Mouse (Mus musculus) limb, embryonic 12.5 days (tissue): ENCODE results near the gene C130032M10Rik. TPM values are rescaled to one million over a fixed set of nuclear protein-coding genes. Genes with fewer than 3 reads are reported as not detected.

ENCODE experiments used
- ATAC-seq: fragments of 200-750 bp; cut with Nextera tagmentation; 2 replicates; pipeline ENCODE4 v1.8.0; 2017; ENCODE audit warnings: low read depth, moderate TSS enrichment; ENCODE audit not compliant: insufficient number of reproducible peaks, insufficient read depth, low FRiP score, low TSS enrichment
- H3K27ac ChIP-seq: fragments of 300-500 bp; sonication (generic); 2 replicates; pipeline ENCODE4 v1.5.1; 2016; ENCODE audit warnings: mild to moderate bottlenecking, moderate library complexity
- H3K27me3 ChIP-seq: fragments of 300-500 bp; sonication (generic); 2 replicates; pipeline ENCODE4 v1.6.1; 2016; ENCODE audit warnings: mild to moderate bottlenecking, moderate library complexity
- H3K36me3 ChIP-seq: fragments of 300-500 bp; sonication (generic); 2 replicates; pipeline ENCODE4 v1.6.1; 2016; ENCODE audit warnings: mild to moderate bottlenecking, moderate library complexity
- H3K4me1 ChIP-seq: fragments of 300-500 bp; sonication (generic); replicated peaks from 2 replicates; pipeline ENCODE4 v1.6.1; 2016
- H3K4me2 ChIP-seq: fragments of 300-500 bp; sonication (generic); 2 replicates; pipeline ENCODE4 v1.6.1; 2016; ENCODE audit warnings: mild to moderate bottlenecking, moderate library complexity
- H3K4me3 ChIP-seq: fragments of 300-500 bp; sonication (generic); replicated peaks from 2 replicates; pipeline ENCODE4 v1.5.1; 2016; ENCODE audit warnings: mild to moderate bottlenecking
- H3K9ac ChIP-seq: fragments of 300-500 bp; sonication (generic); replicated peaks from 2 replicates; pipeline ENCODE4 v1.6.1; 2016; ENCODE audit warnings: mild to moderate bottlenecking, moderate library complexity
- H3K9me3 ChIP-seq: fragments of 300-500 bp; sonication (generic); 2 replicates; pipeline ENCODE4 v1.6.1; 2016; ENCODE audit warnings: mild to moderate bottlenecking, moderate library complexity
- WGBS: fragments of 180-500 bp; shearing (Covaris S2); methylation state at CpG from one replicate; pipeline ENCODE4 v1.1.7; 2016; 5-methylcytosine and 5-hydroxymethylcytosine counted together
- polyA plus RNA-seq: library from polyadenylated mRNA; unstranded; fragments of >200 nt; fragmentation: Nextera tagmentation; extraction: Ambion mirVana; gene quantifications from 2 replicates; pipeline ENCODE4 v1.2.1, GENCODE M21; 2016

C130032M10Rik gene
- 0.41 and 0.70 TPM in 2 replicates for polyA plus RNA-seq

GRCm38 (mm10) chr9:114515364-114515763 lies at the start of gene C130032M10Rik:
TSS of gene C130032M10Rik (plus strand) at chr9:114515697.
- no peak for ATAC-seq
- H3K4me3 ChIP-seq = no peak within 1 kb of the TSS
- peaks cover 49% of the 10 kb centered on the region for H3K36me3 ChIP-seq
- no peak within 1 kb of the TSS for H3K4me2 ChIP-seq
- no peaks in the 10 kb centered on the region for H3K27me3 ChIP-seq
- H3K9me3 ChIP-seq = peaks cover 25% of the 10 kb centered on the region
- WGBS = 85% methylated on average over 11 of the region's 11 CpGs
- H3K9ac ChIP-seq = no peak within 1 kb of the TSS
- peak within 1 kb of the TSS; percentile 62 for H3K27ac ChIP-seq
- H3K4me1 ChIP-seq = no peaks in the 10 kb centered on the region

- Histone ChIP-seq H3K36me3 (peaks cover 45% of the 10 kb centered on the region), H3K27me3 (no peaks in the 10 kb centered on the region), H3K9me3 (no peaks in the 10 kb centered on the region), H3K4me1 (no peaks in the 10 kb centered on the region), H3K4me3 (no peak overlapping the region), H3K27ac (no peak overlapping the region), H3K9ac (no peak overlapping the region), H3K4me2 (no peak overlapping the region)
- 88% methylated on average over 7 of the region's 7 CpGs for WGBS
- no peak for ATAC-seq
Observed at GRCm38 (mm10) chr9:114466871-114467270, 48.6 kb upstream of the C130032M10Rik start.

GRCm38 (mm10) chr9:114468217-114468616 lies 47.3 kb upstream of the C130032M10Rik start:
- ATAC-seq = no peak
- Histone ChIP-seq H3K9me3 (no peaks in the 10 kb centered on the region), H3K4me2 (no peak overlapping the region), H3K4me3 (no peak overlapping the region), H3K27ac (no peak overlapping the region), H3K9ac (no peak overlapping the region), H3K4me1 (no peaks in the 10 kb centered on the region), H3K27me3 (no peaks in the 10 kb centered on the region), H3K36me3 (peaks cover 32% of the 10 kb centered on the region)
- 71% methylated on average over 5 of the region's 5 CpGs for WGBS

- Histone ChIP-seq H3K9me3 (no peaks in the 10 kb centered on the region), H3K36me3 (peaks cover 31% of the 10 kb centered on the region), H3K9ac (no peak overlapping the region), H3K4me3 (no peak overlapping the region), H3K27ac (no peak overlapping the region), H3K27me3 (no peaks in the 10 kb centered on the region), H3K4me1 (no peaks in the 10 kb centered on the region), H3K4me2 (no peak overlapping the region)
- no peak for ATAC-seq
- WGBS = 96% methylated on average over 4 of the region's 4 CpGs
Observed at GRCm38 (mm10) chr9:114468701-114469100, 46.8 kb upstream of the C130032M10Rik start.

GRCm38 (mm10) chr9:114471892-114472291 lies 43.6 kb upstream of the C130032M10Rik start:
- Histone ChIP-seq H3K27me3 (no peaks in the 10 kb centered on the region), H3K4me1 (no peaks in the 10 kb centered on the region), H3K4me2 (no peak overlapping the region), H3K36me3 (peaks cover 6% of the 10 kb centered on the region), H3K27ac (no peak overlapping the region), H3K9ac (no peak overlapping the region), H3K9me3 (no peaks in the 10 kb centered on the region), H3K4me3 (no peak overlapping the region)
- no peak for ATAC-seq
- 75% methylated on average over 7 of the region's 7 CpGs for WGBS

- H3K27ac ChIP-seq = no peak overlapping the region
- H3K4me3 ChIP-seq = no peak overlapping the region
- ATAC-seq = no peak
- no peaks in the 10 kb centered on the region for H3K36me3 ChIP-seq
- no peaks in the 10 kb centered on the region for H3K9me3 ChIP-seq
- H3K4me1 ChIP-seq = no peaks in the 10 kb centered on the region
- WGBS = 91% methylated on average over 9 of the region's 9 CpGs
- H3K4me2 ChIP-seq = no peak overlapping the region
- no peak overlapping the region for H3K9ac ChIP-seq
- H3K27me3 ChIP-seq = no peaks in the 10 kb centered on the region
Observed at GRCm38 (mm10) chr9:114477019-114477418, 38.5 kb upstream of the C130032M10Rik start.

GRCm38 (mm10) chr9:114480940-114481339 lies 34.6 kb upstream of the C130032M10Rik start:
- WGBS = 80% methylated on average over 3 of the region's 3 CpGs
- Histone ChIP-seq H3K4me1 (no peaks in the 10 kb centered on the region), H3K9me3 (no peaks in the 10 kb centered on the region), H3K4me2 (no peak overlapping the region), H3K9ac (no peak overlapping the region), H3K27me3 (no peaks in the 10 kb centered on the region), H3K4me3 (no peak overlapping the region), H3K27ac (no peak overlapping the region), H3K36me3 (no peaks in the 10 kb centered on the region)
- ATAC-seq = no peak

- 79% methylated on average over 5 of the region's 5 CpGs for WGBS
- no peak for ATAC-seq
- no peaks in the 10 kb centered on the region for H3K27me3 ChIP-seq
Observed at GRCm38 (mm10) chr9:114484771-114485170, 30.7 kb upstream of the C130032M10Rik start.

GRCm38 (mm10) chr9:114486808-114487207 lies 28.7 kb upstream of the C130032M10Rik start:
- no peaks in the 10 kb centered on the region for H3K4me1 ChIP-seq
- no peak overlapping the region for H3K9ac ChIP-seq
- no peak overlapping the region for H3K27ac ChIP-seq
- no peak overlapping the region for H3K4me3 ChIP-seq
- H3K9me3 ChIP-seq = no peaks in the 10 kb centered on the region
- no peak for ATAC-seq
- H3K4me2 ChIP-seq = no peak overlapping the region
- 70% methylated on average over 4 of the region's 4 CpGs for WGBS
- H3K27me3 ChIP-seq = no peaks in the 10 kb centered on the region
- H3K36me3 ChIP-seq = no peaks in the 10 kb centered on the region

More at GRCm38 (mm10) chr9:114484771-114485170, 30.7 kb upstream of the C130032M10Rik start:
- Histone ChIP-seq H3K4me3 (no peak overlapping the region), H3K4me2 (no peak overlapping the region), H3K9ac (no peak overlapping the region), H3K9me3 (no peaks in the 10 kb centered on the region), H3K27ac (no peak overlapping the region), H3K4me1 (no peaks in the 10 kb centered on the region), H3K36me3 (no peaks in the 10 kb centered on the region)

GRCm38 (mm10) chr9:114487481-114488258 lies 27.8 kb upstream of the C130032M10Rik start:
- Histone ChIP-seq H3K9ac (no peak overlapping the region), H3K4me1 (no peaks in the 10 kb centered on the region), H3K36me3 (no peaks in the 10 kb centered on the region), H3K4me3 (no peak overlapping the region), H3K27ac (no peak overlapping the region), H3K27me3 (no peaks in the 10 kb centered on the region), H3K9me3 (no peaks in the 10 kb centered on the region), H3K4me2 (no peak overlapping the region)
- ATAC-seq = no peak
- WGBS = 83% methylated on average over 23 of the region's 23 CpGs

- no peak overlapping the region for H3K4me2 ChIP-seq
- H3K9ac ChIP-seq = no peak overlapping the region
- 84% methylated on average over 7 of the region's 7 CpGs for WGBS
- no peak overlapping the region for H3K4me3 ChIP-seq
- H3K36me3 ChIP-seq = no peaks in the 10 kb centered on the region
- H3K9me3 ChIP-seq = no peaks in the 10 kb centered on the region; the same call in 1 of the 2 replicates
- H3K4me1 ChIP-seq = 0 out of 2 replicates have a peak, but pooled peaks cover 4% of the 10 kb centered on the region
- H3K27me3 ChIP-seq = no peaks in the 10 kb centered on the region
- no peak overlapping the region for H3K27ac ChIP-seq
- ATAC-seq = no peak
Observed at GRCm38 (mm10) chr9:114496469-114496868, 19.0 kb upstream of the C130032M10Rik start.
